Mouse (Mus musculus) small intestine, adult 2 months (tissue): ENCODE results near the gene Foxc2.

ENCODE experiments used
- CTCF ChIP-seq: fragments of 200-500 bp; IDR thresholded peaks from 2 replicates; pipeline ENCODE4 v1.5.1; 2012; ENCODE audit warnings: low read depth, mild to moderate bottlenecking, control low read depth, inconsistent platforms, low read length, moderate library complexity, mixed read lengths; ENCODE audit not compliant: insufficient replicate concordance, insufficient read length; ENCODE audit errors: extremely low read depth
- POLR2A ChIP-seq: fragments of 200-500 bp; IDR thresholded peaks from 2 replicates; pipeline ENCODE4 v1.6.1; 2012; ENCODE audit warnings: low read depth, mild to moderate bottlenecking, control low read depth, inconsistent platforms, low read length, moderate library complexity

DNA sequence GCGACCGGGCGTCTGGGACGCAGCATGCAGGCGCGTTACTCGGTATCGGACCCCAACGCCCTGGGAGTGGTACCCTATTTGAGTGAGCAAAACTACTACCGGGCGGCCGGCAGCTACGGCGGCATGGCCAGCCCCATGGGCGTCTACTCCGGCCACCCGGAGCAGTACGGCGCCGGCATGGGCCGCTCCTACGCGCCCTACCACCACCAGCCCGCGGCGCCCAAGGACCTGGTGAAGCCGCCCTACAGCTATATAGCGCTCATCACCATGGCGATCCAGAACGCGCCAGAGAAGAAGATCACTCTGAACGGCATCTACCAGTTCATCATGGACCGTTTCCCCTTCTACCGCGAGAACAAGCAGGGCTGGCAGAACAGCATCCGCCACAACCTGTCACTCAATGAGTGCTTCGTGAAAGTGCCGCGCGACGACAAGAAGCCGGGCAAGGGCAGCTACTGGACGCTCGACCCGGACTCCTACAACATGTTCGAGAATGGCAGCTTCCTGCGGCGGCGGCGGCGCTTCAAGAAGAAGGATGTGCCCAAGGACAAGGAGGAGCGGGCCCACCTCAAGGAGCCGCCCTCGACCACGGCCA, 717 bp downstream of the Foxc2 start:
- TF ChIP-seq CTCF (no peak), POLR2A (no peak)
